8 mouse cellular contexts compared by ENCODE assay signal in the genomic region with DNA sequence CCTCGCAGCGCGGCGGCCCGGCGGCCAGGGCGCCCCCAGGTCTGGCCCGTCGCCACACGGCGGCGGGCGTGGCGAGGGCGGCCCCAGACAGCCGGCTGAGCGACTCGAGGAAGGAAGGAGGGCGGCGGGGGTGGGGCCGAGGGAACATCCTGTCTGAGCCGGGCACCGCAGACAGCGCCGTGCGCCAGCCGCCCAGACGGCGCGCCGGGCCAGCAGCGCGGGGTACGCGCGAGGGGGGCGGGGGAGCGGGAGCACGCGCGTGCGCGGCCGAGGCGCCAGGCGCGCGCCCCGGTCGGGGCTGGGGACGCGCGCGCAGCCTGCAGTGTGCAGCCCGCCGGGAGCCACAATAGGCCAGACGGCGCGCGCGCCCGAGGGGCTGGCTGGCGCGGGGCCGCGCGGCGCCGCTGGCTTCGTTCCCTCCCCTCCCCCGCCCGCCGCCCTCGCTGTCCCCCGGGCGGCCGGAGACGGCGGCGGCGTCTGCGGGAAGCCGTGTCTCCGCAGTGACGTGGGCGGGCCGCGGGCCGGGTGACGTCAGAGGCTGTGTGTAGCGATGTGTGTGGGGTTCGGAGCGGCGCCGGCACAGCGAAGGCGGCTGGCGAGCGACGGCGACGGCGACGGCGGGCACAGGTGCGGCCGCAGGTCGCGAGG. TPM values are rescaled to one million over a fixed set of nuclear protein-coding genes. Genes with fewer than 3 reads are reported as not detected.
DNase-seq lines count a peak whose midpoint lies in the region; ATAC-seq and TF ChIP-seq lines count a peak whose summit lies in the region.

TSS of gene Skil (plus strand) at position 528 of the 648 bp plus-strand sequence.

- H3K36me3 ChIP-seq in G1E (replicated peaks) = peaks cover 10% of the 10 kb centered on the region
- peaks cover 4% of the 10 kb centered on the region; the same call in 1 of the 2 replicates for H3K36me3 ChIP-seq in forebrain, postnatal 0 days (ENCODE audit: insufficient read depth)
- peaks cover 2% of the 10 kb centered on the region; the same call in 1 of the 2 replicates for H3K36me3 ChIP-seq in lung, embryonic 16.5 days (ENCODE audit: control insufficient read depth, insufficient read depth, low read length)

- no peaks in the 10 kb centered on the region for H3K9me3 ChIP-seq in G1E (replicated peaks)
- H3K9me3 ChIP-seq in forebrain, postnatal 0 days (ENCODE audit: low read length) = no peaks in the 10 kb centered on the region
- H3K9me3 ChIP-seq in lung, embryonic 16.5 days (ENCODE audit: control insufficient read depth, low read length) = no peaks in the 10 kb centered on the region

- peak; percentile 79 for ATAC-seq in G1E (ENCODE audit: extremely low read depth, insufficient number of reproducible peaks, low FRiP score, poor library complexity, severe bottlenecking)
- ATAC-seq in forebrain, postnatal 0 days = peak; percentile 91
- ATAC-seq in lung, embryonic 16.5 days (ENCODE audit: low read depth) = peak; percentile 96

- peak; percentile 88 for DNase-seq in G1E (ENCODE audit: low spot score)
- peak; percentile 91 to 95 for DNase-seq in cerebellum, adult 18-20 months
- DNase-seq in forebrain, postnatal 0 days = peak; percentile 97
- peak; percentile 95 for DNase-seq in heart, postnatal 4 days
- DNase-seq in layer of hippocampus, adult 9-10 months (ENCODE audit: low spot score) = peak; percentile 90
- peak; percentile 76 for DNase-seq in ovary, postnatal 10 days (ENCODE audit: low spot score)
- DNase-seq in thymus, postnatal 10 days (ENCODE audit: low spot score in 2 of 2) = peak; percentile 89 to 92

- peaks cover 30% of the 10 kb centered on the region for H3K27me3 ChIP-seq in G1E (ENCODE audit: insufficient read depth, low read length)
- H3K27me3 ChIP-seq in forebrain, postnatal 0 days (ENCODE audit: insufficient read depth, low read length) = no peaks in the 10 kb centered on the region
- no peaks in the 10 kb centered on the region for H3K27me3 ChIP-seq in lung, embryonic 16.5 days (ENCODE audit: control insufficient read depth, insufficient read depth, low read depth, low read length)

- WGBS in forebrain, postnatal 0 days = 1% methylated on average over 30 of the region's 109 CpGs
- WGBS in lung, embryonic 16.5 days = 0% methylated on average over 53 of the region's 109 CpGs

- H3K27ac ChIP-seq in forebrain, postnatal 0 days (ENCODE audit: low read depth, low read length) = peak within 1 kb of the TSS; percentile 99
- peak within 1 kb of the TSS; percentile 99 for H3K27ac ChIP-seq in lung, embryonic 16.5 days (ENCODE audit: low read length)

- no peak for TF ChIP-seq CTCF in G1E (IDR thresholded peaks at IDR 0.05; ENCODE audit: low read depth, low read length)
- no peak for TF ChIP-seq CTCF in forebrain, postnatal 0 days (IDR thresholded peaks at IDR 0.05; ENCODE audit: low read depth)

- H3K4me2 ChIP-seq in forebrain, postnatal 0 days (ENCODE audit: low read depth) = peak within 1 kb of the TSS; percentile 92
- H3K4me2 ChIP-seq in lung, embryonic 16.5 days (ENCODE audit: low read depth, low read length) = peak within 1 kb of the TSS; percentile 76

- peak within 1 kb of the TSS; percentile 76 for H3K4me3 ChIP-seq in G1E (ENCODE audit: low read depth, low read length)
- peak within 1 kb of the TSS; percentile 74 for H3K4me3 ChIP-seq in forebrain, postnatal 0 days (ENCODE audit: low read depth, low read length)
- peak within 1 kb of the TSS; percentile 73 for H3K4me3 ChIP-seq in lung, embryonic 16.5 days (ENCODE audit: low read length)

- H3K4me1 ChIP-seq in G1E (ENCODE audit: insufficient read depth, low read depth, low read length) = peaks cover 24% of the 10 kb centered on the region
- peaks cover 18% of the 10 kb centered on the region; the same call in 1 of the 2 replicates for H3K4me1 ChIP-seq in forebrain, postnatal 0 days (ENCODE audit: insufficient read depth)
- peaks cover 27% of the 10 kb centered on the region for H3K4me1 ChIP-seq in lung, embryonic 16.5 days (replicated peaks; ENCODE audit: control insufficient read depth, insufficient read depth, low read length)

- H3K9ac ChIP-seq in forebrain, postnatal 0 days = peak within 1 kb of the TSS; percentile 86
- peak within 1 kb of the TSS; percentile 82 for H3K9ac ChIP-seq in lung, embryonic 16.5 days (ENCODE audit: low read length)

RNA-seq across cellular contexts. Expression of gene Skil, which starts in this region (rescaled TPM):
- 19.5 and 25.8 TPM in 2 replicates for total RNA-seq in G1E (2014; fragmentation: Nextera tagmentation)
- 20.0 and 27.1 TPM in 2 replicates for total RNA-seq in G1E (2017)
- polyA plus RNA-seq in G1E (2012) = 0.70 and 1.3 TPM in 2 replicates
- 46.2 and 51.3 TPM in 2 replicates for total RNA-seq in forebrain, postnatal 0 days (2014; rRNA removed)
- polyA plus RNA-seq in forebrain, postnatal 0 days (2015; fragmentation: Nextera tagmentation; extraction: Ambion mirVana) = 17.2 and 22.7 TPM in 2 replicates
- total RNA-seq in heart, postnatal 4 days (2021) = 10 to 100 TPM; 26.7 to 27.1 TPM
- polyA plus RNA-seq in lung, embryonic 16.5 days (2015; fragmentation: Nextera tagmentation; extraction: Ambion mirVana) = 20.6 and 22.2 TPM in 2 replicates

Comparison
In these comparisons a context has a peak if more than half of its experiments do, and no peak if none do; other contexts are left out.
1. Peak in every context shown above with its lines: DNase-seq, ATAC-seq, H3K4me3 ChIP-seq and H3K27ac ChIP-seq.